Mouse (Mus musculus): ENCODE data around the gene Ifna2.

Gene Ifna2

GRCm38 (mm10) chr4:88644359-88644758 lies 39.4 kb downstream of the Ifna2 start, which contains the start of gene Ifna13:
Gene Ifna13, minus strand, starts transcription at chr4:88644459.
- DNase-seq: no peak

- DNase-seq: no peak
Measured at GRCm38 (mm10) chr4:88642526-88642925, 41.2 kb downstream of the Ifna2 start.

GRCm38 (mm10) chr4:88641077-88641831 lies 42.5 kb downstream of the Ifna2 start:
- DNase-seq: peak; percentile 94

DNA sequence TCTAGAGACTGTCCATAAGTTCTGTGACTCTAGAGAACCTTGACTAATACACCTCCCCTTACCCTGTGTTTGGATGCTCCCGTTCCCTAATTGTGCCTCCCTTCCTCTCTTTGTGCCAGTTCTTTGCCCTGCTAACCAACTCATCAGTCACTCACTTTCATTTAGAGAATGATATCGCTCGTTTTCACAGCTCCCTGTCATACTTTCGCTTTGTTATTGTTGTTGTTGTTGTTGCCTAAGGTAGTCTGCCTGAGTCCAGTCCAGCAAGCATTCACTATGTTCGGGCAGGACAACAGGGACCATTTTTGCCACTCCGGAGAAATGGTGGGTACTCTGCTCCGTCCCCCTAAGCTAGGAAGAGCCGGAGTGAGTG lies 43.0 kb downstream of the Ifna2 start:
- no peak for DNase-seq

DNA sequence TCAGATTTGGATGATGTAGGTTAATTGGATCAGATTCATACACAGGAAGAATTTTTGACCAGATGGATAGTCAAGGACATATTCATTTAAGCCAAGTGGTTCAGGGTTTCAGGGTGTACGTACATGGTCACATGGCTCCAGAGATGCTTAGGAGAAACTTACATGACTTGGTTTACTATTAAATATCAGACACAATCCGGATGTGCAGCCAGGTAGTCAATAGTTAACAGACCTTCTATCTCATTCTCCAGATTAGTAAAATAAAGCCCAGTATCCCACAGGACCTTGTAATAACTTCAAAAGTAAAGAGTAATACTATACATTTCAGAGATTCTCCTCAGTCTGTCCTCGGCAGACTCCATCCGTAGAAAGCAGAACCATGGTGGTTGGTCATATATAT lies 49.4 kb downstream of the Ifna2 start, which contains the start of gene C87499:
Gene C87499 (minus strand): TSS at position 101 of the 400 bp plus-strand sequence.
- no peak for DNase-seq
